Mouse (Mus musculus): Measurements from ENCODE around the gene Kif16b. TPM values are rescaled to one million over a fixed set of nuclear protein-coding genes. Genes with fewer than 3 reads are reported as not detected.

Kif16b gene
- total RNA-seq, 2 experiments from 2014 or later: 11.0 to 11.9 TPM

DNA sequence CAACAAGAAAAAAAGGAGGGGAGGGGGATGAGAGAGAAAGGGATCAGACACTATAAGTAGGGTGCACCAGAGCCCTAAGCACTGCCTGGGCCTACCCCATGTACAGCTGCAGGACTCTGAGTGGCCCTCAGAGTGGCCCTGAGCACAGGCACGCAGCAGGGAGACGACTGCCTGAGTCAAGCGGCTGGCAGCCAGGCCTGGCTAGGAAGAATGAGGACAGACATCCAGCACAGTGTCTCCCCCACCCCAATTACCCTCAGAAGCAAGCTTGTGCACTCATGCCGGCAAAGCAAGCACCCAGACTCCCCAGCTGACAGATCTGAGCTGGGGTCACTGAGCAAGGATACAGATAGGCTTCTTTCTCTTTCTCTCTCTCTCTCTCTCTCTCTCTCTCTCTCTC lies 25.4 kb downstream of the Kif16b start:
- no peak for DNase-seq (ENCODE audit: low spot score in 2 of 2)

DNA sequence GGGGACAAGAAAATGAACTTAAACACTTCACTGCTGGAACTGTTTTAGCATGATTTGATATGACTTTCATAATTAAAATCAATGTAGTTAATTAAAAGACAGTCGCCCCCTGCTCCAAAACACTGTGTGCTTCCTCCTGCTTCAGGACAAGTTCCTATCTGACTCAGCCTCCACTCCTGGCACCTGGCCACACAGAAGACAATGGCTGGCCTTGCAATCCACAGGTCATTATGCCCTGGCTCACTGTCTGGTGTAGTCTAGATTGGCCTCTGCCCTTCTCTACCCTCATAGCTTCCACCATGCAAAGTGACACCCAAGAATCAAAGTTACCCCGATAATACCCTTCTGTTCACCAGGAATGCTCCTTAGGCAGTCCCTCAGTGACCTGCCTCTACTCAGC lies 26.8 kb downstream of the Kif16b start:
- DNase-seq (ENCODE audit: low spot score in 2 of 2): no peak

DNA sequence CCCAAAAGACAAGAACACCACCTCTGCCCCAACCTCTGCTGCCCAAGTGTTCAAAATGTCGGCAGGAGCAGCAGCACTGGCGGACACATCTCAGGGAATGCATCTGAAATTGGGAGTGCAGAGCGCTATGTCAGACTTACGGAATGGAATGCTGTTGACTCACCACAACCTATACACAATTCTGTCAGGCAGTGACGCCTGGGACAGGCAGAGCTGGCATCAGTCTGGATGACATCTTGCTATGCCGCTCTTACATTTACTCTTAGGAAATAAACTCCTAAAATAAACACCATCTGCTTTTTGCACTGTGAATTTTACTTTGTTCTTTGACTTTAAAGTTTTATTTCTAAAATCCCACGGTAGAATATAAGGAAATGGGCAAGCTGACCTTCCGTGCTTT lies 31.3 kb downstream of the Kif16b start:
- peak; percentile 15 to 53 for DNase-seq (ENCODE audit: low spot score in 2 of 2)

DNA sequence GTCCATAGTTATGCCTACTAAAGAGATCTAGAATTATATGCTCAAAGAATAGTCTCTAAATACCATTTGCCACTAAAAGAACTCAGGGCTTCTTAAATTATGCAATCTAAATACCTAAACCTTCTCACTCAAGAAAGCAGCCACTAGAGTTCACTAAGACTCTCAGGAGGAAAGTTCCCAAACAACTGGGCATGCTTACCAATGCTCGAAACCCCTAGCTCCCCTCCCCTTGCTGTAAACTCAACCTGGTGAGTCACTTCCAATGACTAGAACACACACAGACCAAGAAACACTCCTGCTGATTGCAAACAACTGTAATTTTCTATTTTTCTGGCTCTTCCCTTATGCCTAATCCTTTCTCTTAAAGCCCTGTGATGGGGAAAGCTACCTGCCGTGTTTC lies 33.9 kb downstream of the Kif16b start:
- DNase-seq (ENCODE audit: low spot score in 2 of 2): no peak

DNA sequence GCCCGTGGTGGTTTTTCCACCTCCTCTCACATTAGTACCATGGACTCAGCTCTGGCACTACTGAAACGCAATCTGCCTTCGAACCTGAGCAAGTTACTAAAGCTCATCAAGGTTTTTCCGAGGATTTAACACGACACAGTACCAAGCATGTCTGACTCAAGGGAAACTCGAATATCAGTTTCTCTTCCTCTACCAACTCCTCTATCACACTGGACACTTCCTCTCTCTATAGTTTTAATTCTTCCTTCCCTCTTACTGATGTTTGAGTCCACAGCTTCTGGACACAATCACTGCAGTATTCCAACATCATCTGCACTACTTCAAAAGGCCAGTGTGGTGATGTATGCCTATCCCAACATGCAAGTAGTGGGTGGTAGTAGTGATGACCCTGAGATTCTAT lies 40.3 kb downstream of the Kif16b start:
- DNase-seq (ENCODE audit: low spot score in 2 of 2): no peak

DNA sequence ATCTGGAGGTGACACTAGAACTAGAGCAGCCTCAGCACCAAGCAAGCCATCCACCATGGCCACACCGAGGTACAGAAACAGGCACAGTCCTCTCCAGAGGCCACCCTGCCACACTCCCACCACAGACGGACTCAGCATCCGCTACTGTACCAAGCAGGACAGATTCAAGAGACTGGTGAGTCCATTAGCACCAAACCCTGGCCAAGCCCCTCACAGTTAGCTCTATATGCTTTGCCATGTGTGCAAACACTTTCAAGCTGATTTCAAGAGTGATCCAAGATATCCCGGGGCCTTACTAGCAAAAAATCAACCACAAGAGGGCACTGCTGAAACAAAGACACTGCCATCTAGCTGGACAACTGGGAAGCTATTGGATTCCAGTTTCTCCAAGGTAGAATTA lies 41.9 kb downstream of the Kif16b start:
- DNase-seq (ENCODE audit: low spot score in 2 of 2): peak in 1 of 2 experiments; percentile 85

DNA sequence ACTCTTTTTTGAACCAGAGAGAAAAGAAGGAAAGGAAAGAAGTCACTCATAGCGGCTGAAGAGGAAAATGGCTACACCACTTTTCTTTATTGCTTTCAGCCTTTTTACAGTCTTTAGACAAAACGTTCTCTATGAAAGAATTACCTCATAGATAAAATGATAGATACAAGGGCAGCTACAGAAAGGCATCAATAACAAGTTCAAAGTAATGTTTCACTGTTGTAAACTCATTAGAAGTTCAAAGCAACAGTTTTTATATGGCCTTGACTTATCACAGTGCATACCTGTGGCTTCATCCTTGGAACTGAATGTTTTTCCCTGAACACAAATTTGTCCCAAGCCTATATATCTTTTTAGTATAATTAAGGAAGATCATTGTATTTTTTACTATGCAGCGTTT lies 62.6 kb downstream of the Kif16b start:
- no peak for DNase-seq (ENCODE audit: low spot score in 2 of 2)

DNA sequence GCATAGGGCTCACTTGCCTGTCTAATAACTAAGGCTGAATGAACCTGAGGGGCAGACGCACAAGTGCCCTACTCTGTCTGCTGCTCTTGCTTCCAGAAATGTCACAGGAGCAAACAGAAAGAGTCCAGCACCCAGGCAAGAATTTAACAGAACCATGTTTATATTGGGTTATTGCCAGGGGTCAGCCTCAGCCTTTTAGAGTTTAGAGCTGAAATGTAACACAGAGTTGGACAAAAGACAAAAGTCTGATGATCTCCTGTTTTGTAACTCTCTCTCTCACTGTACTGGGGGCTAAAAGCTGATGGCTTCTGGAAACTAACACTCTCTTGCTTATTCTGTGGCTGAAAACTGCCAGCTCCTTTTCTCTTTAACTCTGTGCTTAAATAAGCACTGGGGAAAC lies 63.2 kb downstream of the Kif16b start:
- DNase-seq (ENCODE audit: low spot score in 2 of 2): no peak

DNA sequence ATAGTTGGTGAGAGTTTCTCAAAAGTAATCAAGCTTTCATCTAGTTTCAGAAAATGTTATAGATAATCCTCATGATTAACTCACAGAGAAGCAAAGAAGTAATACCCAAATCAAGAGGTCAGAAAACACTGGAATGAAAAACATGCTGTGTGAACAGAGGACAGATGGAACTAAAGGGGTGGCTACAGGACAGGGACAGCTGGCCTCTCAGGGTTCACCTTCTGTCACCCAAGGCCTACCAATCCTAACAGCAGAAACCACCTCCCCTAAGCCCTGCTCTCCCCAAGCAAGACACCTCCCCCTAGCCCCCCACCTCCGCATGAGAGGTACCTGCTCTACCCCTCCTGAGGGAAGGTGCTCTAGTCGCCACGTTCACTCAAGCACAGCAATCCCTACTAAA lies 66.6 kb downstream of the Kif16b start:
- DNase-seq (ENCODE audit: low spot score in 2 of 2): no peak

DNA sequence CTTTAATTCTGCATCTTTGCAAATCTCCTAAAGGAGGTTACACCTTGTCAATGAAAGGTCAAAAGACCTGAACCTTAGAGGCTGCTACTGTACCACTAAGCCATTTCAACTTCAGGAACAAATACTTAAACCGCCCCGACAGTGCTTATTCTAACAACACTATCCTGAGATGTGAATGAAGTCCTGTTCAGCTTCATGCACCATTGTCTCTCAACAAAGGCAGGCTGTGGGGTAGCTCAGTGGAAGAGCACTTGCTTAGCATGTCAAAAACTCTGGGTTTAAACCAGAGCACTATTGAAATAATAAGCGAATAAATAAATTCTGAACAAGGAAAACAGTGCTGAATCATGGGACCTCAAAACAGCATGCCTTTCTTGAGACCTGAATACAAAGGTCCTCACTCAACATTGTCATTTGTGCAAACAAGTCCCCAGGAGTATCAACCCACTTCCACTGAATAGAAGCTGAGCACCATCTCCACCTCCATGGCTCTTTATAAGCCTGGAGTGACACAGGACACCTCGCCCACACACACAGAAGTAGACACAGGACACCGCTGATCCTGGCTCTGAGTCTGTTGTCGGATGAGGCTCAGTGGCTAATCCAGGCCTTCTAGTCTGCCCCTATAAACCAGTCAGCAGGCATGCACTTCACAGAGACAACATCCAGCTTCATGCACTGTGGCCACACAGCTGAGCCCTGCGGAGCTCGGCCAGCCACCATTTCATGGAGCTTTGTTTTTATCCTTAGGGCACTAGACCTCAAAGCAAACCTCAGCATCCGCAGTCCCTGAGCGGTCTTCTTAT lies 68.5 kb downstream of the Kif16b start:
- no peak for DNase-seq (ENCODE audit: low spot score in 2 of 2)

DNA sequence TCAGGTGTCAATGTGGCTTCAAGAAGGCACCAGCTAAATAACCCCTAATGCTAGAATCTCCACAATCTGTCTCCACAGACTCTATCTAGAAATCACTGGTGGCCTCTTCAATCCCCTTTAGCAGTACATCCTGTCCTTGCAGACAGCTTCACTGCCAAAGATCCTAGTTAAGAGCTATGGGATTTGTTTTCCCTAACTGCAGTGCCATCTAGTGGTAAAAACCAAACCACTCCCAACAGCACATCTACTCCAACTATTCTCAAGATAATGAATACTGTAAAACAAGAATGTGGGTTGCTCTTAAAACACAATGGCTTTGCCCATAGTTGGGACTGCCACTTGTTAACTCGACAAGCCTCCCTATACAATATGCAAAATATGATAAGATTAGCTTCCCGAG lies 88.3 kb downstream of the Kif16b start:
- DNase-seq (ENCODE audit: low spot score in 2 of 2): peak; percentile 20 to 76

DNA sequence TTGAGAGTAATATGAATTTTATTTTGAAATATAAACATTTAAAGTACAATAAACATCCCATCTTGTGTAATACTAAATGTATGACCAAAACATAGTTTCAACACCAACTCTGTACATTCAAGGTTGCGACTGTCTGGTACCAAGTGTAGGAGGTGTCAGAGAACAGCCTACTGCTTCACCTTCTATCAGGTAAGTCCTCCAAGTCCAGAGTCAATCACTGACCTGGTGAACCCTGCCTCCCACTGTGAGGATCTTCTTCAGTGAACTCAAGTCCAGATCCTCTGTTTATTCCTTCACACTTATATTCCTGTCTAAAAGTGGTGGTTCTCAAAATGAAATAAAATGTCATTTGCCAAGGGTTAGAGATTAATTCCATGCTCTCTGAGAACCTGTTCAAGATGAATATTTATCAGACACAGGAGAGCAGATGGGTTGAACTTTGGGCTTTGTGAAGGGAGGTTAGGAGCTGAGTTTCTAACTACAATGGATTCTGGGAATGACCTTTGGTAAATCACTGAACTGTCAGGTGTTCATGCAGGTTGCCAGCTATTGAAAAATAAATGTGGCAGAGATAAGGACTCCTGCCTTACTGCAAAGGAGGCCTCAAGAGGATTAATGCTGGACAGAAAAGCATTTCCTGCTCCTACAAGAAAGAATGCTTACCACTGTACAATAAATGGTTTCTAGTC lies 97.4 kb downstream of the Kif16b start:
- DNase-seq (ENCODE audit: low spot score in 2 of 2): no peak

DNA sequence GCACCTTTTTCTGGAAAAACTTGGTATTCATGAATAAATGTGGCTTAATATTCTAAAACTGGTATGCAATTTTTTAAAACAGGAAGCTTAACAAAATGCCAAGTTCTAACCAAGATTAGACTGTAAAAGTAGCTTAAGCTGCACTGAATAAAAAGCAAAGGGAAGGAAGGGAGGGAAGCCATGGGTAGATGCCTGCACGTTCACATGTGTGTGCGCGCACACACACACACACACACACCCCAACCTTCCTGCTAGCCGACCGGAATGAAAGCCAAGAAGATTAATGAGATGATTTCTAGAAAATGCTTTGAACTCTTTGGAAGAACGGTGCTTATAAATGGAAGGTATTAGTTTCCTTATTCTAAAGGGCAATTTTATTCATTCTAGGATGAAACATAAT lies 104.0 kb downstream of the Kif16b start:
- no peak for DNase-seq (ENCODE audit: low spot score in 2 of 2)

DNA sequence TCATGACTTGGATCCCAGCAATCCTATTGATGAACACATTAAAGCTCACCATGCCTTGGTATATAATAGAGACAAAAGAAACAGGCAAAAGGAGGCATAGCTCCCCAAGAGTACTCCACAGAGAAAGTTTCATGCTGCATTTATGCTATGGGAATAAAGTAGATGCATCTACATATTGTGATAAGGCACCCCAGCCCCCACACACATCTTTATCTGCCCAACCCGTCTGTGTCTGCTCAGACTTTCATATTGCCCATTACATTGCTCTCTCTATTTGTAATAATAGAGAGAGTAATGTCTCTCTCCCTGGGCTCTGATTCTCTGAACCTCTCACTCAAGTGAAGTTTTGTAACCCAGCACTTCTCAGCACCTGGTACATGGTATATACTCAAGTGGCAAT lies 126.0 kb downstream of the Kif16b start:
- DNase-seq (ENCODE audit: low spot score in 2 of 2): no peak

DNA sequence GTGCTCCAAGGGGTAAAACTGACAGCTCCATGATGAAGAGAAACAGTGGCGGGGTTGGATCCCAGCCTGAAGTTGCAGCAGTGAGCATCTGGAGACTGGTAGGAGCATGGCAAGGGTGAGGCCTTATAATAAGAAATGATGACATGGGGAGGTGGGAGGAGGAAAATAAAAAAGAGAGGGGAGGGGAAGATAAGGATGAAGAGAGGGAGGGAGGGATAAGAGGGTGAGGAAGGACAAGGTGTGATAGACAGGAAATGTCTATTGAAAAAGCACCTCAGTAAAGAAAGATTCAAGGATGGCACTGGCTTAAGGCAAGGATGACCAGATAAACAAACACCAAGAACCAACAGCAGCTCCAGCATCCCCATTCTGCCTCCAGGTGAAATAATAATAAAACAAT lies 126.6 kb downstream of the Kif16b start:
- DNase-seq (ENCODE audit: low spot score in 2 of 2): no peak

DNA sequence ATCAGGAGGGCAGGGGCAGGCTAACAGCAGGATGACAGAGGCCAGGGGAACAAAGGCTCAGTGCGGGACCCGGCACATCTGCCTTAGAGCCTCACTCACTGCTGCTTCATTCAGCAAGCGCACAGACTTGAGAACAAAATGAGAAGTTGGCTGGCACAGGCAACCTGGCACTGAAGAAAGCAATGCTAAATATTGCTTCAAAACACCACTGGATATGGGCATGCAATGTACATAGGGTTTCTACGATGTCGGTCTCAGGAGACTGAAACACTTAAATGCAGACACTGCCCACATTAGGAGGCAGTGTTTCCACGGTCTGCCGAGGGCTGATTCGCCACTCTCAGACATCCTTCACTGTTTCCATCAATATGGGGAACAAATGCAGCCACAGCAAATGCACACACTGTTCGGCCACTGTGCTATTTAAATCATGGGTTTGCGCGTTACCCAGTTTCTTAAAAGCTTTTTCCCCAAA lies 131.6 kb downstream of the Kif16b start:
- peak in 1 of 2 experiments; percentile 14 for DNase-seq (ENCODE audit: low spot score in 2 of 2)

DNA sequence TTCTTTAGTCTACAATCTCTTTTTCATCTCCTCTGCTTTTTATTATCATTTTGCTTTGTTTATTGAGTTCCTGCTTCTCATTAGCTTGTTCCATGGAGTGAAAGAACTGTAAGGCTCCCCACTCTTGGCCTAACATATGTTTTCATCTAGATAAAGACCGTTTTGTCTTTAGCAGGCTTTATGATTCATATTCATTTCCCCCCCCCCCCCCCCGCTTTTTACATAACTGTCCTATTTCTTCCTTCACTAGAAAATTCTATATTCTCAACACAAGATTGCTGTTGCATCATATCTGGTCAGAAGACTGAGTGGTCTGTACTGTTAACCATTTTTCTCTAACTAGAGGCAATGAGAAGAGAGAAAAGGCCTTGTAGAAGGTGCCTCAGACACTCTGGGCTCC lies 137.1 kb downstream of the Kif16b start:
- no peak for DNase-seq (ENCODE audit: low spot score in 2 of 2)

DNA sequence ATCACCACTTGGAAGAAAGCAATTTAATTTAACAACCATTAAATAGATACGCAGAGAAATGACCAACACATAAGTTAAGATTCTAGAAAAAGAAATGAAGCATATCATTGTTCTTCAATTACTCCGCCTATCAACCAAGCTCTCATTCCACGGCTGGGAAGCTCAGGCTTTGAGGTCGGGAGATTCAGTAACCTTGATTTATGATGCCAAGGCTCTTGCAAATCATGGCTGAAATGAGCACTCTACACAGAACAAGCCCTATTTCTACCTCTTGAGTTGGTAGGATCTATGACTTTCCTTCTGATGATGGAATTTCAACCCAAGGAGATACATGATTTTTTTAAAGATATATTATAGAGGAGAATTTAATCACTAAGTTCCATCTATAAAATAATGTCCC lies 140.5 kb downstream of the Kif16b start:
- DNase-seq (ENCODE audit: low spot score in 2 of 2): no peak

DNA sequence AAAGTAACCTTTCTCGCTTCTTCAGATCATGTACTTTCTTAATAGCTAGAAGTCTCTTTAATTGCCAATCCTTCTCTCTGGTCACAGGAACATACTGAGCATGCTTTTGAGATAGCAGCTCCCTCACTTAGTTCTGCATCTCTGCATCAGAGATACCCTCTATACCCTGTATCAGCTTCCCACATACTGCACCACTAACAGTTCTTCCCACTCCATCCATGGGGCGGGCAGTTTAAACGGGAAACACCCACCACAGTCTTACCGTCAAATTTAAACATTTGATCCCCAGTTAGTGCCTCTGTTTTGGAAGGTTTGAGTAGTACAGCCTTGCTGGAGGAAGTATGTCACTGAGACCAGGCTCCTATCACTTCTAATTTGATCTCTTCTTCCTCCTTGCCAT lies 142.1 kb downstream of the Kif16b start:
- DNase-seq (ENCODE audit: low spot score in 2 of 2): no peak

DNA sequence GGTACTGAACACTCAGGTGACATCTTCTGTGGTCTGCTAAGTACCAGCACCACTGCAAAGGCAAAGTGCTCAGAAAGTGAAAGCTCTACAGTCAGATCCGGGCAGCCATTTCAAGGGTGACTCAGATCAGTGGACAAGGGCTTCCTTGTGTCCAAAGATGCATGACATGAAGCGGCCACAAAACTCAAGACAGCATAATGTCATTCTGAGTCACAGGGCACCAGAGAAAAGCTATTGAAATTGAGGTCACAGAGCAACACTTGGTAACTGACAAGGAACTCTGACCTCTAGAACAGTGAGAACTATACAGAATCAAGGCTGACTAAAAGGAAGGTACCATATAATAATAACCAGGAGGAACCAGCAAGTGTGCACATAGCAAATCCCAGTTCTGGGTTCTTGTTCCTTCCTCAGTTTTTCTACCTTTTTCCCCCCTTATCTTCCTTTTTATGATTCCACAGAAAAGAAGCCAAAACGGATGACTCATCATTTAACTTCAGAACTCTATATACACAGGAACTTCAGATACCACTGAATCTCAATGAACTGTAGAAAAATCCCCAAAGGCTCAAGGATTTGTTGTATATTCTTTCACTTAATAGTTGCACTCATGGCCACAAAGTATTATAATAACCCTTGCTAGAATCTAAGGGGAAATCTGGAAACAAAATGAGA lies 143.1 kb downstream of the Kif16b start:
- no peak for DNase-seq (ENCODE audit: low spot score in 2 of 2)

DNA sequence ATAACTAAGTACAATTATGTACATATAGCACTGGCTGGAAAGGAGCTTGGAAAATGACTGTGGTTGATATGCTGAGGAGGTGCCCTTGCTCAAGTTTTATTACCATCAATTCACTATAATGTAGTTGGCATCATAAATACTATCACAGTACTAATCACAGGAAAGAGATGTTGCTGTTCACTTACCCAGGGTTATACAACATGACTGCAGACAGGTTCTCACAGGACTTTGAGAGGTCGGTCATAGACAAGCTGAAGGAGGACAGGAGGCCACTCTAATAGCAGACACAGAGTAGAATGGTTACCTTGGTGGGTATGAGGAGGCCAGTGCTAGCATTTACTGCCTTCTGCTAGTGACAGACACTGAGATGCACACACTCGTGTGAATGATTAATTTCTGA lies 162.0 kb downstream of the Kif16b start:
- no peak for DNase-seq (ENCODE audit: low spot score in 2 of 2)

DNA sequence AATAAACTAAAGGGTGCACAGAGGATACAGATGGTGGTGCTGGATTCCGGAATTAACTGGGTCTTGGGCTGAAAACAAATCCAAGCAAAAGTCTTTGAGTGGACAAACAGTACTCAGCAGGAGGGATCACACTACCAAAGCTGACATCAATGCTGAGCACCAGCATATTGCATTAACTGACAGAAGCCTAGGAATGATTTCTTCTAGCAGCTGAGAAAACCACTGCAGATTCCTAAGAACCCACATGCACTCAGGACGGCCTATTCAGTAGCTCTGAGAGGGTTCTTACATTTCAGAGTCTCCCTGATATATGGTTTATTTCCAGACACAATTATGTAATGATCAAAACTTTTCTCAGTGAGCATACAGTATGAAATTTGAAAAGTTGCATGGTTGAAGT lies 162.8 kb downstream of the Kif16b start:
- no peak for DNase-seq (ENCODE audit: low spot score in 2 of 2)
